Mouse (Mus musculus) hindbrain, embryonic 11.5 days (tissue): ENCODE measurements around the gene Tgm2. TPM values are rescaled to one million over a fixed set of nuclear protein-coding genes. Genes with fewer than 3 reads are reported as not detected.
A peak's percentile ranks its signal among the peaks of the same experiment; 100 is the strongest.

ENCODE experiments used
- ATAC-seq: fragments of 200-750 bp; cut with Nextera tagmentation; 2 replicates; pipeline ENCODE4 v1.8.0; 2017; ENCODE audit warnings: mild to moderate bottlenecking, moderate TSS enrichment, moderate library complexity; ENCODE audit not compliant: low FRiP score
- DNase-seq: peaks from one replicate; pipeline ENCODE4 v3.0.0-alpha.2; 2015; ENCODE audit warnings: low spot score
- H3K27ac ChIP-seq: fragments of 300-500 bp; sonication (generic); 2 replicates; pipeline ENCODE4 v1.5.1; 2014; ENCODE audit warnings: mild to moderate bottlenecking, low read depth, low read length
- H3K27me3 ChIP-seq: fragments of 300-500 bp; sonication (generic); 2 replicates; pipeline ENCODE4 v1.6.1; 2014; ENCODE audit warnings: mild to moderate bottlenecking, low read length, moderate library complexity, mixed read lengths; ENCODE audit not compliant: control insufficient read depth, insufficient read depth
- H3K36me3 ChIP-seq: fragments of 300-500 bp; sonication (generic); 2 replicates; pipeline ENCODE4 v1.6.1; 2014; ENCODE audit warnings: mild to moderate bottlenecking, low read length, moderate library complexity, mixed read lengths; ENCODE audit not compliant: control insufficient read depth, insufficient read depth
- H3K4me1 ChIP-seq: fragments of 300-500 bp; sonication (generic); replicated peaks from 2 replicates; pipeline ENCODE4 v1.6.1; 2014; ENCODE audit warnings: low read length, mixed read lengths; ENCODE audit not compliant: control insufficient read depth, insufficient read depth
- H3K4me2 ChIP-seq: fragments of 300-500 bp; sonication (generic); replicated peaks from 2 replicates; pipeline ENCODE4 v1.6.1; 2014; ENCODE audit warnings: mild to moderate bottlenecking, low read depth, low read length
- H3K4me3 ChIP-seq: fragments of 300-500 bp; sonication (generic); 2 replicates; pipeline ENCODE4 v1.5.1; 2014; ENCODE audit warnings: low read depth, low read length
- H3K9ac ChIP-seq: fragments of 300-500 bp; sonication (generic); 2 replicates; pipeline ENCODE4 v1.6.1; 2014; ENCODE audit warnings: low read depth, low read length
- H3K9me3 ChIP-seq: fragments of 300-500 bp; sonication (generic); 2 replicates; pipeline ENCODE4 v1.6.1; 2016; ENCODE audit warnings: low read length; ENCODE audit not compliant: control insufficient read depth
- WGBS: fragments of 180-500 bp; shearing (Covaris S2); extraction: QIAGEN DNeasy Blood & Tissue Kit; methylation state at CpG from one replicate; pipeline ENCODE4 v1.1.7; 2014; 5-methylcytosine and 5-hydroxymethylcytosine counted together
- polyA plus RNA-seq: library from polyadenylated mRNA; unstranded; fragments of >200 nt; fragmentation: Nextera tagmentation; extraction: Ambion mirVana; gene quantifications from 2 replicates; pipeline ENCODE4 v1.2.1, GENCODE M21; 2014

Tgm2 gene
- polyA plus RNA-seq, 1 experiment from 2014 or later = 4.2 TPM

GRCm38 (mm10) chr2:158106947-158107587, 39.2 kb downstream of the Tgm2 start:
- no peak for ATAC-seq
- WGBS = 45% methylated on average over 6 of the region's 6 CpGs
- Histone ChIP-seq H3K4me2 (no peak overlapping the region), H3K4me3 (no peak overlapping the region), H3K9ac (no peak overlapping the region), H3K27me3 (no peaks in the 10 kb centered on the region), H3K27ac (no peak overlapping the region), H3K36me3 (no peaks in the 10 kb centered on the region), H3K4me1 (no peaks in the 10 kb centered on the region), H3K9me3 (no peaks in the 10 kb centered on the region)
- DNase-seq = peak; percentile 68

- no peak for ATAC-seq
- WGBS = 87% methylated on average over 6 of the region's 6 CpGs
- H3K4me1 ChIP-seq = no peaks in the 10 kb centered on the region
- DNase-seq = no peak
- H3K9ac ChIP-seq = no peak overlapping the region
- H3K27me3 ChIP-seq = no peaks in the 10 kb centered on the region
- H3K27ac ChIP-seq = no peak overlapping the region
- H3K4me2 ChIP-seq = no peak overlapping the region
- H3K4me3 ChIP-seq = no peak overlapping the region
- no peaks in the 10 kb centered on the region for H3K36me3 ChIP-seq
- no peaks in the 10 kb centered on the region for H3K9me3 ChIP-seq
Observed at GRCm38 (mm10) chr2:158105605-158106004, 40.6 kb downstream of the Tgm2 start.

- DNase-seq (no peak), ATAC-seq (no peak)
- H3K9me3 ChIP-seq = no peaks in the 10 kb centered on the region
- 86% methylated on average over 6 of the region's 6 CpGs for WGBS
- no peaks in the 10 kb centered on the region for H3K27me3 ChIP-seq
- no peaks in the 10 kb centered on the region for H3K4me1 ChIP-seq
- no peak overlapping the region for H3K27ac ChIP-seq
- H3K4me2 ChIP-seq = no peak overlapping the region
- H3K36me3 ChIP-seq = no peaks in the 10 kb centered on the region
- no peak overlapping the region for H3K9ac ChIP-seq
- H3K4me3 ChIP-seq = no peak overlapping the region
Observed at GRCm38 (mm10) chr2:158104966-158105365, 41.3 kb downstream of the Tgm2 start.

- Histone ChIP-seq H3K27me3 (no peaks in the 10 kb centered on the region), H3K9me3 (no peaks in the 10 kb centered on the region), H3K27ac (no peak overlapping the region), H3K4me2 (no peak overlapping the region), H3K36me3 (no peaks in the 10 kb centered on the region), H3K4me3 (no peak overlapping the region), H3K4me1 (no peaks in the 10 kb centered on the region), H3K9ac (no peak overlapping the region)
- ATAC-seq (no peak), DNase-seq (no peak)
- 85% methylated on average over 5 of the region's 5 CpGs for WGBS
Observed at GRCm38 (mm10) chr2:158101768-158102167, 44.5 kb downstream of the Tgm2 start.

GRCm38 (mm10) chr2:158099537-158099936, 46.7 kb downstream of the Tgm2 start:
- Histone ChIP-seq H3K9ac (no peak overlapping the region), H3K27me3 (no peaks in the 10 kb centered on the region), H3K9me3 (no peaks in the 10 kb centered on the region), H3K36me3 (no peaks in the 10 kb centered on the region), H3K4me1 (no peaks in the 10 kb centered on the region), H3K4me2 (no peak overlapping the region), H3K4me3 (no peak overlapping the region), H3K27ac (no peak overlapping the region)
- DNase-seq = no peak
- ATAC-seq = no peak
- 89% methylated on average over 3 of the region's 3 CpGs for WGBS

- Histone ChIP-seq H3K9me3 (no peaks in the 10 kb centered on the region), H3K27ac (no peak overlapping the region), H3K9ac (no peak overlapping the region), H3K36me3 (no peaks in the 10 kb centered on the region), H3K27me3 (no peaks in the 10 kb centered on the region), H3K4me1 (no peaks in the 10 kb centered on the region), H3K4me3 (no peak overlapping the region), H3K4me2 (no peak overlapping the region)
- WGBS = 81% methylated on average over 5 of the region's 5 CpGs
- no peak for ATAC-seq
- no peak for DNase-seq
Observed at GRCm38 (mm10) chr2:158098730-158099129, 47.5 kb downstream of the Tgm2 start.

DNA sequence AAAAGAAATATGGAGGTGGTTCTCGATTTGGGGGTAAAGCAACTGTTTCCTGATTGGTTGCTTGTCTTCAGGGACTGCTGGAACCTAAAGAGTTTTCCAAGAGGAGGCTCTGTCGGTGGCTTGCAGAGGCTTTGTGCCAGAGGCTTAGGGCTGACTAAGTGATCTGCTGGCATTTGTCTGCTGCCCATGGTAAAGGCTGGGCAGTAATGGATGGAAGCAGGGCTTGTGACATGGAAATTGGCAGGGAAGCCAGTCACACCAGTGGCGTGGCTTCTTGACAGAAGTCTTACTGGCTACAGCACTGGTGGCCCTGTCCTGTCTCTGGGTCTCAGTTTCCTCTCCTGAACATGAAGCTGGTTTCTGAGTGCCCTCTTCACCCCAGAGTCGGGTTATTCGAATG, 49.2 kb downstream of the Tgm2 start:
- no peaks in the 10 kb centered on the region for H3K36me3 ChIP-seq
- H3K4me3 ChIP-seq = no peak overlapping the region
- no peaks in the 10 kb centered on the region for H3K4me1 ChIP-seq
- no peaks in the 10 kb centered on the region for H3K27me3 ChIP-seq
- no peaks in the 10 kb centered on the region for H3K9me3 ChIP-seq
- 84% methylated on average over 5 of the region's 5 CpGs for WGBS
- no peak overlapping the region for H3K9ac ChIP-seq
- no peak overlapping the region for H3K4me2 ChIP-seq
- no peak overlapping the region for H3K27ac ChIP-seq
- DNase-seq (no peak), ATAC-seq (no peak)

- 76% methylated on average over 5 of the region's 5 CpGs for WGBS
Observed at GRCm38 (mm10) chr2:158094846-158095245, 51.4 kb downstream of the Tgm2 start.

GRCm38 (mm10) chr2:158094300-158094699, 51.9 kb downstream of the Tgm2 start:
- Histone ChIP-seq H3K9ac (no peak overlapping the region), H3K27me3 (no peaks in the 10 kb centered on the region), H3K4me3 (no peak overlapping the region), H3K4me1 (no peaks in the 10 kb centered on the region), H3K9me3 (no peaks in the 10 kb centered on the region), H3K4me2 (no peak overlapping the region), H3K36me3 (no peaks in the 10 kb centered on the region), H3K27ac (no peak overlapping the region)
- 88% methylated on average over 7 of the region's 7 CpGs for WGBS
- no peak for DNase-seq
- ATAC-seq = no peak

More at GRCm38 (mm10) chr2:158094846-158095245, 51.4 kb downstream of the Tgm2 start:
- DNase-seq = no peak
- Histone ChIP-seq H3K4me3 (no peak overlapping the region), H3K9ac (no peak overlapping the region), H3K9me3 (no peaks in the 10 kb centered on the region), H3K4me1 (no peaks in the 10 kb centered on the region), H3K4me2 (no peak overlapping the region), H3K27me3 (no peaks in the 10 kb centered on the region), H3K36me3 (no peaks in the 10 kb centered on the region), H3K27ac (no peak overlapping the region)
- no peak for ATAC-seq
